Mouse (Mus musculus) CH12.LX (cell line): ENCODE measurements around the gene Prkca.
A peak's percentile ranks its signal among the peaks of the same experiment; 100 is the strongest.

Experiments
- ELF1 ChIP-seq: IDR thresholded peaks from 2 replicates; pipeline ENCODE4 v1.6.1; 2014; ENCODE audit warnings: low read depth, mild to moderate bottlenecking, inconsistent platforms, low read length, improper control_type of control experiment
- POLR2A ChIP-seq: IDR thresholded peaks from 2 replicates; pipeline ENCODE4 v1.6.1; 2011; ENCODE audit warnings: low read depth, mild to moderate bottlenecking, improper control_type of control experiment, low read length
- TCF12 ChIP-seq: IDR thresholded peaks from 2 replicates; pipeline ENCODE4 v1.6.1; 2014; ENCODE audit warnings: low read depth, mild to moderate bottlenecking, inconsistent platforms, low read length, improper control_type of control experiment

- TF ChIP-seq TCF12 (0 out of 2 replicates have a peak, but pooled peaks have one; percentile 27), POLR2A (no peak), ELF1 (no peak)
Measured at GRCm38 (mm10) chr11:108101280-108101950, 242.3 kb downstream of the Prkca start.
